Mouse (Mus musculus) erythroblast, adult 5-6 weeks (primary cell): ENCODE results near the gene Zfp612. TPM values are rescaled to one million over a fixed set of nuclear protein-coding genes. Genes with fewer than 3 reads are reported as not detected.
"Not testable (repeated sequence)": the region's sequence is repeated elsewhere in the genome, so short reads cannot be mapped to it uniquely, and the experiment has no call there.

ENCODE experiments used
- ATAC-seq: replicated peaks from 2 replicates; pipeline ENCODE4 v1.8.0; 2016; ENCODE audit warnings: moderate number of reproducible peaks, mild to moderate bottlenecking, moderate TSS enrichment, inconsistent platforms; ENCODE audit not compliant: poor library complexity, low FRiP score, severe bottlenecking
- total RNA-seq, 2 experiments: library from RNA; stranded (forward) in 1 of 2; stranded (reverse) in 1 of 2; fragments of 150-400 nt in 1 of 2; fragments of 200-764, 138-1000 nt in 1 of 2; gene quantifications; 2 replicates each; pipeline versions ENCODE4 v1.2.3 to v1.2.4; 2015 to 2017; ENCODE audit warnings: low replicate concordance in 2 of 2

Zfp612 gene
- total RNA-seq (2015; ENCODE audit: low replicate concordance) = not detected in 2 replicates
- total RNA-seq (2017; ENCODE audit: low replicate concordance) = not detected in 2 replicates

- no peak for ATAC-seq
These were observed at the start of gene Zfp612 for GRCm38 (mm10) chr8:110079282-110080221. Gene Zfp612, plus strand, starts transcription at chr8:110079746.

GRCm38 (mm10) chr8:110033771-110034170 lies 45.8 kb upstream of the Zfp612 start:
- ATAC-seq = not testable (repeated sequence)

GRCm38 (mm10) chr8:110034331-110034730 lies 45.2 kb upstream of the Zfp612 start:
- no peak for ATAC-seq

- ATAC-seq = no peak
These were observed 43.4 kb upstream of the Zfp612 start for GRCm38 (mm10) chr8:110036156-110036555.

- no peak for ATAC-seq
These were observed 40.3 kb upstream of the Zfp612 start for GRCm38 (mm10) chr8:110039216-110039615.

GRCm38 (mm10) chr8:110039659-110040058 lies 39.9 kb upstream of the Zfp612 start, which contains the start of gene Chst4:
Gene Chst4, minus strand, starts transcription at chr8:110039740.
- ATAC-seq = no peak

GRCm38 (mm10) chr8:110040509-110040908 lies 39.0 kb upstream of the Zfp612 start:
- no peak for ATAC-seq

- ATAC-seq = no peak
These were observed 28.3 kb upstream of the Zfp612 start for GRCm38 (mm10) chr8:110051208-110051607.

- no peak for ATAC-seq
These were observed 21.3 kb upstream of the Zfp612 start for GRCm38 (mm10) chr8:110058207-110058606.

GRCm38 (mm10) chr8:110064161-110064560 lies 15.4 kb upstream of the Zfp612 start:
- ATAC-seq = no peak

- no peak for ATAC-seq
These were observed 14.8 kb upstream of the Zfp612 start for GRCm38 (mm10) chr8:110064606-110065365.

GRCm38 (mm10) chr8:110065676-110066075 lies 13.9 kb upstream of the Zfp612 start:
- ATAC-seq = no peak

GRCm38 (mm10) chr8:110069706-110070105 lies 9.8 kb upstream of the Zfp612 start:
- ATAC-seq = no peak

- peak; percentile 60; the same call in 1 of the 2 replicates for ATAC-seq
These were observed 7.9 kb upstream of the Zfp612 start for GRCm38 (mm10) chr8:110071600-110071999.

GRCm38 (mm10) chr8:110074496-110074895 lies 5.0 kb upstream of the Zfp612 start:
- ATAC-seq = no peak

GRCm38 (mm10) chr8:110082416-110083105 lies 3.0 kb downstream of the Zfp612 start:
- ATAC-seq = no peak

- ATAC-seq = no peak
These were observed 12.3 kb downstream of the Zfp612 start for GRCm38 (mm10) chr8:110091869-110092268.

GRCm38 (mm10) chr8:110100907-110101306 lies 21.4 kb downstream of the Zfp612 start, which contains the start of gene Gm21964:
Gene Gm21964, plus strand, starts transcription at chr8:110101207.
- no peak for ATAC-seq

- no peak for ATAC-seq
These were observed 22.1 kb downstream of the Zfp612 start for GRCm38 (mm10) chr8:110101676-110102075.

- no peak for ATAC-seq
These were observed 23.1 kb downstream of the Zfp612 start, which contains the start of gene Gm17720 for GRCm38 (mm10) chr8:110102653-110103052. Gene Gm17720, minus strand, starts transcription at chr8:110102753.
